Mouse (Mus musculus) thymus, postnatal 0 days (tissue): ENCODE measurements at regions not wholly inside any gene's neighbourhood (a gene's known extent, or its start where the extent isn't known, plus 50 kb on each side); places are given as distances from the start of the nearest gene placed in this dataset.

ENCODE experiments used
- DNase-seq: peaks from one replicate; pipeline ENCODE4 v3.0.0-alpha.2; 2015; ENCODE audit warnings: low spot score

GRCm38 (mm10) chr16:93392024-93392675 lies 211.7 kb downstream of the Setd4 start:
- DNase-seq = no peak

DNA sequence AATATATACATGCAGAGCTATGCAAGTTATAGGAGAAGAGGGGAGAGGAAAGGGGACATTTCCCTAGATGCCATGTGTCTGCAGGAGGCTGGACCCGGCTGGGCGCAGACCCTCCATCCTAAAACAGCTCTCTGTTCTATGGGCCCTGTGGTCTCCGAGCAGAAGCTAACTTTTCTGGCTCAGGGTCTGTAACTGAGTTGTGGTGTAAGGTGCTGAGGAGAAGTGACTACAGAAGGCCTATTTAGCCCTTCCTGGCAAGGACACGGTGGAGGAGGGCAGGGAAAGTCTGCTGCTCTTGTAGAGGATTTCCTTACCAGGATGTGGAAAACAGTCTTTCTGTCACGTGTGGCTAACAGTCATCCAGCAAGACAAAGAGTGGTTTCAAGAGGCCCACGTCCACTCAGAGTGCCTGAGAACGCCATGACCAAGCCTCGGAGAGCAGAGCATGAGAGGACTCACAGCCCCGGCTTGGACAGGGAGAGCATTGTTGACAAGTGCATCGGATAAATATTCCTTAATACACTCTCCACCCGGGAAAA lies 216.2 kb downstream of the Setd4 start:
- DNase-seq = no peak

- no peak for DNase-seq
These were observed 219.8 kb downstream of the Setd4 start for GRCm38 (mm10) chr16:93384039-93384537.

GRCm38 (mm10) chr16:93382945-93383344 lies 220.9 kb downstream of the Setd4 start:
- DNase-seq = no peak

- DNase-seq = no peak
These were observed 222.9 kb downstream of the Setd4 start for GRCm38 (mm10) chr16:93380717-93381671.

DNA sequence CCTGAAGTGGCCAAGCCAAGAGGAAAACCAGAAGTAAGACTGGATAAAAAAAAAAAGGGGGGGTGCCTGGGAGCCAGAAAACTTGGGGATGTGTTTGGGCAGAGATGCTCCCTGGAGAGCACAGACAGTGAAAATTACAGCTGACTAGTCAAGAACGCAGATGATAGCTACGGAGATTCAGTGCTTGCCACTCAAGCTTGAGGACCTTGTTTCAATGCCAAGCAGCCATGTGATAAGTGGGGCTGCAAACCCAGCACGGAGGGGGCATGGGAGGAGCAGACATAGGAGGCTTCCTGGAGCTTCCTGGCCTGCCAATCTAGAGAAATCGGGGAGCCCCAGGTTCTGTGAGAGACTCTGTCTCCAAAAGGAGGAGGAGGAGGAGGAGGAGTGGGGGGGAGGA lies 223.7 kb downstream of the Setd4 start:
- no peak for DNase-seq

GRCm38 (mm10) chr16:93379611-93380010 lies 224.3 kb downstream of the Setd4 start:
- no peak for DNase-seq

GRCm38 (mm10) chr16:93374669-93375068 lies 229.2 kb downstream of the Setd4 start:
- no peak for DNase-seq

GRCm38 (mm10) chr16:93369766-93370146 lies 234.1 kb downstream of the Setd4 start:
- no peak for DNase-seq

GRCm38 (mm10) chr16:93368824-93369765 lies 234.8 kb downstream of the Setd4 start:
- DNase-seq = no peak

DNA sequence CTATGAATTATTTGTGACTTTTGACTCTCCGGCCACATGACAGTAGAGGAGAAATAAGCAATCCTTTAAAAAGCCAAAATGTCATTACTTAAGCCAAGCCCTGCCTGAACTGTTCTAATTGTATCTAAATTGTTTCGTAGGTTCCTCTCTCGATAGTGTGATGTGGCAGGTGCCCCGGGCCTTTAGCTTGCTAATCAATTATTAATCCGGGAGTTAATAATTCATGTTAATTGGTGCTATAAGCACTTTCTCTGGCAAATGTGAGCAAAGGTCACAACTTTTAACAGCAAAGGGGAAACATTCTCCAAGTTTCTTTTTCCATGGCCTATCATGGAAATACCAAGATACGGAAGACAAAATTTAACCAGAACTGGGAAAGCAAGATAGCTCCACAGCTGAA lies 235.9 kb downstream of the Setd4 start:
- no peak for DNase-seq

DNA sequence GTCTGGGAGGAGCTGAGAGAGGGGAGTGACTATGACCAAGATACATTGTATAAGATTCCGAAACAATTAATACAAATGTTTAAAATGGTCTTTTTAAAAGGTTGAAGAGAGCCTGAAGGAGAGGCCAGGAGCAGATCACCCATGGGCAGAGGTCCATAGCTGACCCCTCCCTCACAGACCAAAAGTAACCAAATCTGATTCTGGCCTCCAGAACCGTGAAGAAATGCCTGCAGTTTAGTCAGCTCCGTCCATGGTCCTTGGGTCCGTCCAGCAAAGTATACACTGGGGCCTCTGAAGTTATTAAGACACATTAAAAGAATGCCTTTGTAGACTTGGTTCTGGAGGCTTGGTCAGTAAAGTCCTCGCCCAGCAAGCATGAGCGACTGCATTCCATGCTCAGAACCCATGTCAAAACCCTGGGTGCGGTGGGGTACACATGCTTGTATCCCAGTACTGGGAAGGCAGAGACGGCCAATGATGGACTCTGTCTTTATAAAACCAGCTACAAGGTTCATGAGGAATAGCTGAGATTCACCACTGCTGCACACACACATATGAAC lies 236.5 kb downstream of the Setd4 start:
- DNase-seq = no peak

DNA sequence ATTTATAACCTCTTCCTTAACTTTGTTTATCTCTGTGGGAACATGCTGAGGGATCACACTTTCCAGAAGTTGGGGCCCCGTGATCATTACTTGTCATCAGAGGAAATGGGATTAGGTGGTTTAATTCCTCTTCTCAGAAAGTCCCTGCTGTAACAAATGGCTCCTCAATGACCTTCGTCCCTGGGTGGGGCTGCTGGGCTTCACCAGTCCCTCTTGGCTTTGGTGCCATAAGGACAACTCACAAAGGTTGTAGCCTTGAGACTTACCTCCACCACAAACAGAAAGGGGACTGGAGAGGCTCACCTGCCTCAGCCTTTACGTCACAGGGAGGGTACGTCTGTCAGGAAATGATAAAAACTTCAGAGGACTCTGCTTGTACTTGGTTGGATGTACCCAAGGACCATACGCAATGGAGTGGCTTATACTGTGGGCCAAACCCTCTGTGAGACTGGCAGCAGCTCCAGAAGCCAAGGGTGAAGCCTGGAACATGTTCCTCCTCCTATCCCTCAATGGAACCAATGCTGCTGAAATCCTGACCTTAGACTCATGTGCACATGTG lies 237.4 kb downstream of the Setd4 start:
- no peak for DNase-seq

DNA sequence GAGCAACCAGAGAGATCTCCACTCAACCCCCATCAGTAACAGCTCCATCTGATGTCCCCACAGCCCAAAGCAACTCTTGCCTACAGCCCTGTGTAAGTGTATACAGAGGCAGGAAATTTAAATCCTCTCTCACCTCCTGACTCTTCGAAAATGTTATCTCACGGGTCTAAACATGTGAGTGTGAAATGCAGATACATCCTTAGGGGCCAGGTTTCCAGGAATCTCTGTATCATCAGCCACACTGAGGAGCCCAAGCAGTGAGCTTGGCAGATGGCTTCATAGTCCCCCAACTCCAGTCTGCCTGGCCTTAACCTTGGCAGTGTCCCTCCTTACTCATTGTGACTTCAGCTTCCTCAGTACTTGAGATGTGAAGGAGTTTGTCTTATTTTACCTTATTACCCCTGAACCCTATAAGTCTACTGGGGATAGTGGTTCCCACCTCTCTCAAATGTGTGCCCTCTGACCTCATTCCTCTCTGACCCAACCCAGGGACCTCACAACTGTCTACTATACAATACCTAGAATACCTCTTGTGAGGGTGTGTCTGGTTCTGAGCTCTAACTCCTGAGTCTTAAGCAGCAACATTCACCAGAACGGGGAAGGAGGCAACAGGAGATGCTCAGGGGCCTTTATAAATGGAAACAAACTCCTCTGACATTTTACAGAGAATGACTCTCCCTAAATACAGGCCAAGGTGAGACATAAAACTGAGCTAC lies 238.5 kb downstream of the Setd4 start:
- DNase-seq = no peak

- no peak for DNase-seq
These were observed 244.1 kb downstream of the Setd4 start for GRCm38 (mm10) chr16:93359772-93360171.

- DNase-seq = no peak
These were observed 245.2 kb downstream of the Setd4 start for GRCm38 (mm10) chr16:93358613-93359012.

DNA sequence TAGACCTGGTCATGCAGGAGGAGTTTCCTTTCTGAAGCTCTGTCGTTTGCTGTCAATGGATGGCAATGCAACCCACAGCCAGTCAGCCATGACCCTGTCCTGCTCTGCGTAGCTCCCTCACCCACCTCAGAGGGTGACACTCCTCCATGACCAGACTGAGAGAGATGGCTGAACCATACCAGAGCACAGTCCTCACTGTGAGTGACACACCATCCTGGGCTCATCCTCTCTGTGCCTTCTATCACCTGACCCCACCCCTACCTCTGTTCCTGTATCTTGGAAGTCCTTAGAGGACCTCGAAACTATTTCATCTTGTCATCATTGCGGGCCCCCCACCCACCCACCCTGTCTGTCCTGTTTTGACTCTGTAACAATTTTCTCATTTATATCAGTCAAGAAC lies 245.7 kb downstream of the Setd4 start:
- no peak for DNase-seq

- DNase-seq = no peak
These were observed 248.5 kb downstream of the Setd4 start for GRCm38 (mm10) chr16:93355204-93355899.

DNA sequence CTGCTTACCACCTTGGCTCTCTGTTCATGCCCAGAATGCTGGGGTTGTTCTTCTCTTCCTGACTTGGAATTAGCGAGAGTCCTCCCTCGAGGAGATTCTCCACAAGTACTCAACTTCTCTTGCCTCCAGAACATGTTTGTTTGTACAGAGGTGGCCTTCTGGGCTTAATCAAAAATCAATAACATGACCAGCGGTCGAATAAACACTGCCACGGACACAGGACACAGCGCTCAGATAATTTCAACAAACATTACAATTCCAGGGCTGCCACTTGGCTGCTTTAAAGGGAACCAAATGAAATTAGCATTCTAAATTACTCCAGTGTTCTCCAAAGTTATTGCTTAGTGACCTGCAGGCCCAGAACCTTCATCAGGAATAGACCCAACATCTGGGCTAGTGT lies 249.9 kb downstream of the Setd4 start:
- DNase-seq = no peak
